Mouse (Mus musculus) olfactory bulb, adult 2 months (tissue): Measurements from ENCODE around the gene Cabcoco1.

Source experiments
- CTCF ChIP-seq: fragments of 200-500 bp; IDR thresholded peaks from 2 replicates; pipeline ENCODE4 v1.5.1; 2012; ENCODE audit warnings: low read depth, mild to moderate bottlenecking, low read length, moderate library complexity; ENCODE audit not compliant: insufficient read depth
- POLR2A ChIP-seq: fragments of 200-500 bp; IDR thresholded peaks from 2 replicates; pipeline ENCODE4 v1.6.1; 2012; ENCODE audit warnings: mild to moderate bottlenecking, low read depth, low read length, moderate library complexity; ENCODE audit not compliant: insufficient read depth

DNA sequence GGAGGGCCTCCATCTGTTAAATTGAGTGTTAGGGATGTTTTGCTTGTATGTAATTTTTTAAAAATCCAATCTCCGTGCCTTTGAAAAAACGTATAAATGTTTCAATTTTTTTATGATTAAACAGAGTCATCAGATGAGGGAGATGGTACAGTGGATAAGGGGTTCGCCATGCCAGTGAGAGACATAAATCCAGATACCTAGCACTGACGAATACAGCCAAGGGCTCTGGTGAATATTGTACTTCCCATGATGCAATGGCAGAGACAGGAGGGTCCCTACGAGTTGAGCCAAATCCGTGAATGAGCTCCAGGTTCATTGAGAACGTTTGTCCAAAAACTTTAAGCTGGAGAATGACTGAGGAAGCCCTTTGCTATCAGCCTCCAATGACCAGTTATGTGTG, 9.6 kb upstream of the Cabcoco1 start:
- TF ChIP-seq CTCF, result no peak
- TF ChIP-seq POLR2A, result no peak
